Mouse (Mus musculus) left cerebral cortex, adult 8-10 months (tissue): ENCODE data around the gene Ncbp2. TPM values are rescaled to one million over a fixed set of nuclear protein-coding genes. Genes with fewer than 3 reads are reported as not detected.

Source experiments
- DNase-seq, 2 experiments: peaks; one replicate each; pipeline ENCODE4 v3.0.0; 2022; ENCODE audit warnings: low spot score in 2 of 2
- total RNA-seq, 4 experiments: library from RNA; stranded (reverse); gene quantifications; 2 replicates each; pipeline ENCODE4 v1.2.4; 2022

Ncbp2 gene
- 10 to 100 TPM; 44.4 to 48.0 (median 46.2) TPM for total RNA-seq

DNA sequence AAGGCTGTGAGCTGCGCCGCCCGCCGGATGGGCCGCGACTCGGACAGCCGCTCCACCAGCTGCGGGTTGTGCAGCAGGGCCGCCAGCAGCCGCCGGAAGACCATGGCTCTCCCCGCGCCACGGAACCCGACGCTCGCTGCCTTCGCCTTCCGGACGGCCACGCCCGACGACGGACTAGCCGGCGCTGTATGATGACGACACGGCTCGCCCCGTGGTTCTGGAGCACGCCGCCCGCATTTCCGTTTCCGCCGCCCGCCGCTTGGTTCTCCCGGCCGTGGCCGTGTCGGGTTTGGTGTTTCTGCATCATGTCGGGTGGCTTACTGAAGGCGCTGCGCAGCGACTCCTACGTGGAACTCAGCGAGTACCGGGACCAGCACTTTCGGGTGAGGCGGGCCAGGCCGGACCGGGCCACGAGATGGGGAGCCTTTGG, at the start of gene Ncbp2, which contains the start of gene 0610012G03Rik:
Gene Ncbp2, plus strand, starts transcription at position 169 of the 430 bp plus-strand sequence.
Gene 0610012G03Rik, minus strand, starts transcription at position 150 of the 430 bp plus-strand sequence.
- DNase-seq = peak; percentile 92 to 93

- DNase-seq = peak in 1 of 2 experiments; percentile 97
These were observed 49.6 kb upstream of the Ncbp2 start for GRCm38 (mm10) chr16:31898546-31899326.

DNA sequence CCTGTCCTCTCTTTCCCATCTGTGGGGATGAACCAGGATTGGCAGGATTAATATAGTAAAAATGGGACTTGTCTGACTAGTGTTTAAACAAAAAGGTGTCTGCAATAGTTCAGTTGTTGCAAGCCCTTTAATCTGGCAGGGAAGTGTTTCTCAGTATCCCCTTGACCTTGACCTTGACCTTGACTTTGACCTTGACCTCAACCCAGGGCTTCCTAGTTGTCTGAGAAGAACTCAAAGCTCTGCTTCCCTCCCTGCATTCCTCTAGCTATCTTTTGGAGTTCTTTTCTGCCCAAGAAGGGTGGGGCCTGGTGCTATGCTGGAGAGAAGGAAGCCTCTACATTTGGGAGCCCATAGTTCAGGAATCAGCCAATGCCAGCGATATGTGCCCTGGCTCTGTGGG, 46.4 kb upstream of the Ncbp2 start:
- DNase-seq = no peak

GRCm38 (mm10) chr16:31903239-31903638, 45.1 kb upstream of the Ncbp2 start:
- no peak for DNase-seq

GRCm38 (mm10) chr16:31905331-31905730, 43.0 kb upstream of the Ncbp2 start:
- no peak for DNase-seq

- no peak for DNase-seq
These were observed 42.2 kb upstream of the Ncbp2 start for GRCm38 (mm10) chr16:31905891-31906825.

GRCm38 (mm10) chr16:31906896-31907295, 41.4 kb upstream of the Ncbp2 start:
- no peak for DNase-seq

- DNase-seq = peak in 1 of 2 experiments; percentile 73
These were observed 39.4 kb upstream of the Ncbp2 start for GRCm38 (mm10) chr16:31908959-31909358.

GRCm38 (mm10) chr16:31910281-31910847, 37.9 kb upstream of the Ncbp2 start:
- no peak for DNase-seq

DNA sequence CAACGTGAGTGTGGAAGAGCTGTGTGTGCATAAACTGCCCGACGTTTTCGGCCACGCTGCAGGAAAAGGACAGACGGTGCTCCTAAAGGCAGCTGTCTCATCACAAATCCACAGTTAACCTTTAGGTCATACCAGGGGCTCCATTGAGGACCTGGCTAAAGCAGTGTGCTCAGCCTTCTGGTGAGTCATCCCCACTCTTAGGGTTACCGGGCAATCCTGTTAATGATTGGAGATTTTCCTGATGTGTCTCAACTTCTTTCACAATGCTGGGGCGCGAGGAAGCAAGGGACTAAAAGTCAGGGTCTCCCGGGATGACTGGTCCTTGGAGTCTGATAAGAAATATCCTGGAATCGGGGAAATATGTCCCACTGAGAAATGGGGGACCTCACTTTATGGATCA, 30.5 kb upstream of the Ncbp2 start:
- no peak for DNase-seq

GRCm38 (mm10) chr16:31918248-31918724, 30.0 kb upstream of the Ncbp2 start:
- DNase-seq = peak; percentile 78 to 80

DNA sequence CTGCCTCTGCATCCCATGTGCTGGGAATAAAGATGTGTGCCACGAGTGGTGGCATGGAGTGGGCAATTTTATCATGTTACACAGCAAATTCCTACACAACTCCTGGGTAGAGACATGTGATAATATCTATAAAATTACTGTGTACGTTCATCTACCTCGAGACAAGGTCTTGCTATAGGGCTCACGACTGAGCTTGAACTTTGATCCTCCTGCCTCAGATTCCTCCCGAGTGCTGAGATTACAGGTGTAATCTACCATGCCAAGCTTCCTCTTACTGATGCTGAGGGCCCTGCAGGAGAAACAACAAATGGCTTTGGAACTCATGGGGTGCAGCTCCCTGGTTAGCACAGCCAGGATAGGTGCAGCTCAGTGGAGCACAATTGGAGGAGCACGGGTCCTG, 23.9 kb upstream of the Ncbp2 start:
- DNase-seq = no peak

- no peak for DNase-seq
These were observed 22.2 kb upstream of the Ncbp2 start for GRCm38 (mm10) chr16:31926091-31926490.

GRCm38 (mm10) chr16:31926547-31927182, 21.6 kb upstream of the Ncbp2 start:
- DNase-seq = no peak

- no peak for DNase-seq
These were observed 20.9 kb upstream of the Ncbp2 start for GRCm38 (mm10) chr16:31927412-31927811.

GRCm38 (mm10) chr16:31931330-31931729, 17.0 kb upstream of the Ncbp2 start:
- peak; percentile 30 to 55 for DNase-seq

DNA sequence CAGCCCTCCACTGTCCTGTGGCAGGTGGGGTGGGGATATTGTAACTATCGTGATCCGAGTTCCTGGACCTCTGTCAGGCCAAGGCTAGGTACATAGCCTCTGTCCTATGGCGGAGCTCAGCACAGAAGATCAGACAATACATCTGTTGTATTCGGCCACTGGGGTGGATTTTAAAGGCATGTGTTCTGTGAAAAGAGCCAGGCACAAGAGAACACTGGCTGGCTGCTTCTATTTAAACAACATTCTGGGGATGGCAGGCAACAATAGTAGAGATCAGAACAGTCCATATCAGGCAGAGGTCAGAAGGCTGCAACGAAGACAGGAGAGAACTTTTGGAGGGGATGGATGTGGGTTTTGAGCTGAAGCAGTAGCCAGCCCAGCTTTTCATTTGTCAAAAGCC, 16.1 kb upstream of the Ncbp2 start:
- peak in 1 of 2 experiments; percentile 28 for DNase-seq

- DNase-seq = peak; percentile 82 to 95
These were observed 15.2 kb upstream of the Ncbp2 start for GRCm38 (mm10) chr16:31932840-31933697.

DNA sequence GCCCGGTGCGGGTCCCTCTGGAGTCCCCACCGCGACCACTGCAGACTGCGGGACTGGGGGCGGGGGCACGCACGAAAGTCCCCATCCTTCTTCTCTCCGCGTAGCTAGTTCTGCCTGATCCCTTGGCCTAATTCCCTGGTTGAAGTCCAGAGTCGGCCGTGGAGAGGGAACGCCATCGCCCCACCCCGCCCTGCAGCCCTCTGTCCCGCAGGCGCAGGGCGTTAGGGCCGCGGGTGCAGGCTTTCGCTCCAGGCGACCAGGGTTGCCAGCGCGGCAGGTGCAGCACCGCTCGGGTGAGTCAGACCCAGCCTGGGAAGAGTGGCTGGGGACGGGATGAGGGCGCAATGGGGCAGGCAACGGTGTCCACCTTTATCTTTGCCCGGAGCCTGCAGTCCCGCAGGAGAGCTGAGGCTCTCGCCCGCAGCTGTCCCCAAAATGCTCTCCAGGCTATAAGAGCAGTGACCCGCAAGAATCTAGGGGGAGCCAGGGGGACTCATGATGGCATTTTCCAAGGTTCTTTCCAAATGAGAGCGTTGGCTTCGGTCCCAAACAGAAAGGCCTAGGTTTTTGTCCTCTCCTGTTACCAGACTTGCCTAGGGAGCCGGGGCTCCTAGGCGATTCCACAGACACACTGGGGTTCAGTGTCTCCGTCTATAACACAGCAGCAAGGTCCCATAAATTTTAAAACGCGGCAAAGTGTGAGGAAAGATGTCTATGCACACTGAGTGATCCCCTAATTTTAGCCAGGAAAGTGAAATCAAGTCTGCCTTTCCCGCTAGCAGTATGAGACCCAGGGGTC, 14.4 kb upstream of the Ncbp2 start, which contains the start of gene Pigz:
Gene Pigz, plus strand, starts transcription at position 101 of the 799 bp plus-strand sequence.
- DNase-seq = peak; percentile 53 to 63
